Mouse (Mus musculus) kidney, adult 18-20 months (tissue): Measurements from ENCODE around the gene Bst1.

Experiments used
- DNase-seq: peaks from one replicate; pipeline ENCODE4 v3.0.0; 2021

Gene Bst1

GRCm38 (mm10) chr5:43814536-43814935 lies 4.1 kb upstream of the Bst1 start:
- no peak for DNase-seq

GRCm38 (mm10) chr5:43815769-43816168 lies 2.9 kb upstream of the Bst1 start:
- no peak for DNase-seq

GRCm38 (mm10) chr5:43820785-43821184 lies 2.1 kb downstream of the Bst1 start:
- DNase-seq: no peak

GRCm38 (mm10) chr5:43821538-43821937 lies 2.9 kb downstream of the Bst1 start, which contains the start of gene Fbxl5:
Gene Fbxl5, minus strand, starts transcription at chr5:43821638.
- no peak for DNase-seq

- no peak for DNase-seq
Observed at GRCm38 (mm10) chr5:43822199-43822598, 3.5 kb downstream of the Bst1 start.

GRCm38 (mm10) chr5:43822824-43823223 lies 4.1 kb downstream of the Bst1 start:
- no peak for DNase-seq

GRCm38 (mm10) chr5:43824580-43824979 lies 5.9 kb downstream of the Bst1 start:
- no peak for DNase-seq

- no peak for DNase-seq
Observed at GRCm38 (mm10) chr5:43826883-43827282, 8.2 kb downstream of the Bst1 start.

GRCm38 (mm10) chr5:43827366-43827765 lies 8.7 kb downstream of the Bst1 start:
- no peak for DNase-seq

- no peak for DNase-seq
Observed at GRCm38 (mm10) chr5:43836590-43836989, 17.9 kb downstream of the Bst1 start.

- peak; percentile 31 for DNase-seq
Observed at GRCm38 (mm10) chr5:43837372-43837771, 18.7 kb downstream of the Bst1 start.

GRCm38 (mm10) chr5:43841144-43842010 lies 22.7 kb downstream of the Bst1 start:
- DNase-seq: no peak

GRCm38 (mm10) chr5:43842011-43842285 lies 23.3 kb downstream of the Bst1 start:
- DNase-seq: peak; percentile 21

GRCm38 (mm10) chr5:43842576-43843155 lies 24.0 kb downstream of the Bst1 start:
- DNase-seq: no peak

- no peak for DNase-seq
Observed at GRCm38 (mm10) chr5:43845083-43845482, 26.4 kb downstream of the Bst1 start.

GRCm38 (mm10) chr5:43845646-43846045 lies 27.0 kb downstream of the Bst1 start:
- DNase-seq: no peak

- no peak for DNase-seq
Observed at GRCm38 (mm10) chr5:43846227-43846626, 27.5 kb downstream of the Bst1 start.

- DNase-seq: no peak
Observed at GRCm38 (mm10) chr5:43847555-43847954, 28.9 kb downstream of the Bst1 start.

- DNase-seq: no peak
Observed at GRCm38 (mm10) chr5:43848275-43848674, 29.6 kb downstream of the Bst1 start.

GRCm38 (mm10) chr5:43853096-43853867 lies 34.6 kb downstream of the Bst1 start:
- no peak for DNase-seq

- no peak for DNase-seq
Observed at GRCm38 (mm10) chr5:43853868-43854488, 35.3 kb downstream of the Bst1 start.

- no peak for DNase-seq
Observed at GRCm38 (mm10) chr5:43855769-43856168, 37.1 kb downstream of the Bst1 start.

- DNase-seq: no peak
Observed at GRCm38 (mm10) chr5:43859663-43860062, 41.0 kb downstream of the Bst1 start.
